Mouse (Mus musculus) left cerebral cortex, adult 18-20 months (tissue): ENCODE results near the gene Ccnf. TPM values are rescaled to one million over a fixed set of nuclear protein-coding genes. Genes with fewer than 3 reads are reported as not detected.

ENCODE experiments used
- DNase-seq, 2 experiments: peaks; one replicate each; pipeline ENCODE4 v3.0.0; 2021 to 2022; ENCODE audit warnings: low spot score in 2 of 2, mixed read lengths in 1 of 2
- total RNA-seq, 2 experiments: library from RNA; stranded (reverse); gene quantifications; 2 replicates each; pipeline ENCODE4 v1.2.3; 2021

The Ccnf gene
- total RNA-seq, 2 experiments from 2014 or later, result 7.1 to 8.1 TPM

DNA sequence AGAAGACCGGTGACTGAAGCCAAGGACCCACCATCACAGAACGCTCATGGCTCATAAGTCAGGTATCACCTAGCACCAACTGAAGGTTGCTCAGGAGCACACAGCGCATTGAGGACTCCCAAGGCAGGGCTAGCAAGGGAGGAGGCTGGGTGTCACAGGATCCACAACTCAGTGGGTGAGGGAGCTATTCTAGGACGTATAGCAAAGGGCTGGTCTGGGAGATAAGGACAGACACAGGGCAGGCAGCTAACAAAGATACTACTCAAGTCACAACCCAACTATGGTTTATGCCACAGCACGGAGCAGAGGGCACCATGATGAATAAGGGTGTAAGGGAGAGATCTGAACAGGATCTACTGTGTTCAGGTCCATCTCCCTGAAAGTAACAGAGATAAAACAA lies 25.4 kb downstream of the Ccnf start:
- no peak for DNase-seq

DNA sequence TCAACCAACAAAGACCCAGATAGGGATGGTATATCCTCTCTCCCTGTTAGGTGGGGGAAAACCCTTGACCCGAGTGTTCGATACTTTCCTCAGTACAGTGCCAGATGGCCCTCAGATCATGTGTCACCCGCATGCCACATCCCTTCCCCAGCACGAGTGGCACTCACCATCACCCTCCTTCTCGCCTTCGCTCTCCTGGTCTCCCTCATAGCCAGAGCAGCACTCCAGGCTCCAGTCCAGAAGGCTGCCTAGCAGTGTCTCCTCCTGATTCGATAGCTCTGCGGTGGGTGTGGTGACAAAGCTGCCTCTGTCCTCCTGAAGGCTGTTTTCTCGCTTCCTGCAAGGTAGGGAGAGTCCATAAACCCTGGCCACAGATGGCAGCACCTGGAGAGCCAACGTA lies 26.5 kb downstream of the Ccnf start:
- DNase-seq, result no peak

- DNase-seq, result no peak
Observed at GRCm38 (mm10) chr17:24223513-24223912, 27.8 kb downstream of the Ccnf start.

- DNase-seq, result no peak
Observed at GRCm38 (mm10) chr17:24222653-24223052, 28.6 kb downstream of the Ccnf start.

DNA sequence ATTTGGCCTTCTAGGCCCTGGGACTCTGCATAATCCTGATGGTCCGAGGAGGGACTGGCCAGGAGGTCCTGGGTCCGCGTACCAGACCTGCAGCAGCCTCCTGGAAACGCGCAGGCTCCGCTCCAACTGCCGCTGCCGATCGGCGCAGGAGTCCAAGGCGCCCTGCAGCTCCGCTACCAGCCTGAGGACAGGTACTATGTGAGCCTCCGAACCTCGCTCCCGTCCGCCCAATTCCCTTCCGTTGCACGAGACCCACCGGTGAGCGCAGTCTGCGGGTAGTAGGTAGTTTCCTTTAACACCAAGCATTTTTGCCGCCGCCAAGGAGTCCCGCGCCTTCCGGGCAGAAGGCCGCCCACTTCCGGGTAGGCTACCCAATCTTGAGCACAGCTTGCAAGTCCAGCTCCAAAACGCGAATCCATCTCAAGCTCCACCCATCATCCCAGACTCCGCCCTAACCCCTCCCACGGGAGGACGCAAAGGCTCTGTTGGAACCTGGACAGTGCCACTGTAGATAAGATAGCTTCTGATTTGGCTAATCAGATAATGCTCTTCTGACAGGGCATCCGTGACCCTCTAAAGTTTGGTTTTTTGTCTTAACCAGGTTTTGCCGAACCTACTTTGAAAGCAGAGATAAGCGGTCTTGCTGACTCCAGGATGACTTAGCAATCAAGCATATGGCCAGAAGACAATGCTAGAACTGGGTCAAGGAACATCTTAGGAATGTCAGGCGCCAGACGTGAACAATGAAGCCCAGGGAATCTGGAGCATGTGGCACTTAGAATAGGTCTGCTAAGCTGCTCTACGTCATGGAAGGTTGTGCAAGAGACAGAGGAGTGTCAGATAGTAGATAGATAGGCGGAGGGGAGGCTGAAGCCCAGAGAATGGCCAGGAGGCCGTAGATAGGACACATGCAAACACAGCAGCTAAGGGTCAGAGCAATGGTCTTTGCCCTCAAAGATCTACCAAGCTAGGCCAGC lies 30.6 kb downstream of the Ccnf start, which contains the start of gene Tedc2:
TSS of gene Tedc2 (minus strand) at position 417 of the 977 bp plus-strand sequence.
- peak; percentile 85 to 93 for DNase-seq

DNA sequence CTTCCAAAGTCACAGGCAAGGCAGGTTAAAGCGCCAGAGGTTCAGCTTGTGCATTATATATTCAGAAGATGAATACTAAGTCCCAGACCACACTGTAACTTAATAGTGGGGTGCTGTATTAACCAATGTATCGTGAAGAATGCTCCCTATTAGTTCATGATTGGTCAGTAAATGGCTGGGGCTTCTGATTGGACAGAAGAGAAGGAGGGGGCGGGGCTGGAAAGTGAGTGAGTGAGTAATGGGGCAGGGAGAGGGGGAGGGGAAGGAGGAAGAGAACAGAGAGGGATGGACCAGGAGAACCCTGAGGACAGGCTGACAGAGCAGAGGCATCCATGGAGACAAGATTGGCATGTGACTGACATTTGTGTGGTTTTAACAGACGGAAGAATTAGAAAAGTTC lies 34.4 kb downstream of the Ccnf start:
- no peak for DNase-seq

GRCm38 (mm10) chr17:24213186-24213585 lies 38.1 kb downstream of the Ccnf start:
- DNase-seq, result no peak

DNA sequence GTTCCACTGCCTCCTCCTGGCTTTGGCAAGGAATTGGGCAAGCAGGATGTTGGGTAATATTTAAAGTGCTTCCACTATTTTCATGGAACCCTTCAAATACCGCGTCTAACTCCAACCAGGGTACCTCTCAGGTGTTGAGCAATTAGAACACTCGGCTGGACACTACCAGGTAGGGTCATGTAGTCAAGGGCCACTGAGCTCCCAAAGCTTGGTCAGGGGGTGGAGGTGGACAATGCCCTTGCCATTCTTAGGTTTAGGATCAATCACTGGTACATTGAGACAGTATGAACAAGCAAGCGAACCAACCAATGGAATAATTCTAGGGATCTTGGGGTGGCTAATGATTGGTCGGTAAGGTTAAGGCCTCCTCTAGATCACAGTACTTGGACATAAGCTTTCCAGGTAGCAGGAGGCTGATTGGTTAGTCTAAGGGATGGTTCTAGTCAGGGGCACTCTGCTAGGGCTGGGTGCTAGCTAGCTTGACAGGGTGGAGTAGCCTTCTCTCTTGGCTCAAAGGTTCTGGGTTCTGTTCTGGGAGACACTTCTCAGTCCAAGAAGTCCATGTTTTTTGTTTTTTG lies 38.8 kb downstream of the Ccnf start:
- no peak for DNase-seq

DNA sequence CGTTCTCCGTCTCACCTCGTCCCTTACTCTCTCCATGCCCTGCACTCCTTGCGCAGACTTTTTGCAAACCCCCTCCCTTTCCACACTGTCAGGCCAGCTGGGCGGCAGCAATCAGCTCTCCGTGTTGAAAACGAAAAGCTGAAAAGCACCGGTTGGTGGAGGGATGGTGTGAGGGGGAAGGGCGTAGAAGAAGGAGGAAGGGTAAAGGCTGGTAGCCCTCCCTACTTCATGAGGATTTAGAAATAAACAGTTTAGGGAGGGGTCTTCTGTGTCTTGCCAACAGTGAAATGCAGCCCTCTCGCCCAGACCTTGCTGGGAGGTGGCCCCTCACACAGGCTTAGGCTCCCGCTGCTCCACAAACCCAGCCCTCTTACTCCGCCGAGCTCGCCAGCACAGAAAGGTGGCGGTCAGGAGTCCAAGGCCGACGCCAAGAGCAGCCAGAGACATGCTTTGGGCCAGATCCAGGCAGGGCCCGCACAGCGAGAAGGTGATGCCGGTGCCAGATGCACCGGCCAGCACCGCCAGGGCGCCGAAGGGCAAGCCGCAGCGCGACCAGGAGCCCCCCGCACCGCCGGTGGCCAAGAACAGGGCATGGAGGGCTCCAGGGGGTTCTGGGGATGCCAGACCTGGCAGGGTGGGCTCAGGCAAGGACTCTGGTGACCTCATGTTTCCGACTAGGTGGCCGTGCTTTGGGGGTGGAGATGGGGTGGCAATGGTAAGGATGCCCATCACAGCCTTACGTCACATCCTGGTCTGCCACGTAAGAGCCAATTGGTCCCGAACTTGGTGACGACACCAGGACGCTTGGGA lies 39.4 kb downstream of the Ccnf start:
- DNase-seq, result peak; percentile 87 to 90

DNA sequence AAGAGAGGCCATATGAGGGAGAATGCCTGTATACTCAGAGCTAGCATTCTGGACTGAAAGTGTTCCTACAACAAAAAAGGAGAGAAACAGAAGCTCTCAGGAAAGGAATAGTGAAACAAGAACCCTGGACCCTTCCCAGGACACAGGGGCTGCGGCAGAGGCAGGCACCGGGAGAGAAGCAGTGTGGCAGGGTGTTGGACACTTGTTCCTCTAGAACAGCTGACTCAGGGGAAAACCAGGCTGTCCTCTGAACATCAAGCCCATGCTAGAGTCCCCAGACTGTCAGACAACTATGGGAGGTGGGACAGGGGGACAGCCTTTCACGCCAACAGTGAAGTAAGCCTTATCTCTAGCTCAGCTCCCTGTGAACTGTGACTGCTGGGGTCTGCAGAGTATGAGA lies 40.7 kb downstream of the Ccnf start:
- DNase-seq, result no peak

- DNase-seq, result no peak
Observed at GRCm38 (mm10) chr17:24209916-24210240, 41.4 kb downstream of the Ccnf start.

- peak; percentile 42 to 65 for DNase-seq
Observed at GRCm38 (mm10) chr17:24209043-24209915, 42.0 kb downstream of the Ccnf start, which contains the start of gene Ntn3. TSS of gene Ntn3 (minus strand) at chr17:24209531.

GRCm38 (mm10) chr17:24208641-24209042 lies 42.6 kb downstream of the Ccnf start:
- peak in 1 of 2 experiments; percentile 28 for DNase-seq

DNA sequence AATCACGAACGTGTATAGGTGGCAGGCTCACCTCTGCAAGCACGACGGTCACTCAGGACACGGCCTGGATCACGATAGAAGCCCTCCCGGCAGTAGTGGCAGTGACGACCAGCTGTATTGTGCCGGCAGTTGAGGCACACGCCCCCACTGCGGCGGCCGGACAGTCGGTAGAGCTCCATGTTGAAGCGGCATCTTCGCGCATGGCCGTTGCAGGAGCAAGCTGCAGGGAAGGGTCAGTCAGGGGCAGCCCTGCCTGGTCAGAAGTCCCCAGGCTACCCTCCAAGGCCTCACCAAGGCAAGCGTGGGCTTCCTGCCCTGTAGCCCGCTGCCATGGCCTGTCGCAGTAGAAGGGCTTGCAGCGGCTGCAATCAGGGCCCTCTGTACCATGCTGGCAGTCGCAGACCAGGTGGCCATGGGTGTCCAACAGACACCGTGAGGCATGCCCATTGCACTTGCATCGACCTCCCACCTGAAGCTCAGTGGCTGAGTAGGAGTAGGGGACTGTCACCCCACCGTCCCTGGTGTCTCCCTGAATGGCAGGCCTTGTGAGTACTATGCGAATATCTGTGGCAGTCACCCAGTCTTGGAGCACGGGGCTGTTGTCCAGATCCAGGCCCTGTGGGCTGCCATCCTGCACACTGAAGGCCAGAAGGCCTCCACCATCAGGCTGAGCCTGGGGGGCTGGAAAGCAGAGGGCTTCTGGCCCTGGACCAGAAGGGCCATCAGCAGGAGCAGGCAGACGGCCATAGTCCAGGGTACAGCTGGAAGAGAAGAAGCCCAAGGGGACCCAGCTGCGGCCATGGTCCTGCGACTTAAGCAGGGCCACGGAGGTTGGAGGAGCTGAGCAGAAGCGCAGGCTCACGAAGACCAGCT lies 43.3 kb downstream of the Ccnf start:
- no peak for DNase-seq

GRCm38 (mm10) chr17:24206451-24207351 lies 44.6 kb downstream of the Ccnf start:
- peak; percentile 71 to 83 for DNase-seq

GRCm38 (mm10) chr17:24205908-24206361 lies 45.3 kb downstream of the Ccnf start:
- DNase-seq, result peak in 1 of 2 experiments; percentile 50

DNA sequence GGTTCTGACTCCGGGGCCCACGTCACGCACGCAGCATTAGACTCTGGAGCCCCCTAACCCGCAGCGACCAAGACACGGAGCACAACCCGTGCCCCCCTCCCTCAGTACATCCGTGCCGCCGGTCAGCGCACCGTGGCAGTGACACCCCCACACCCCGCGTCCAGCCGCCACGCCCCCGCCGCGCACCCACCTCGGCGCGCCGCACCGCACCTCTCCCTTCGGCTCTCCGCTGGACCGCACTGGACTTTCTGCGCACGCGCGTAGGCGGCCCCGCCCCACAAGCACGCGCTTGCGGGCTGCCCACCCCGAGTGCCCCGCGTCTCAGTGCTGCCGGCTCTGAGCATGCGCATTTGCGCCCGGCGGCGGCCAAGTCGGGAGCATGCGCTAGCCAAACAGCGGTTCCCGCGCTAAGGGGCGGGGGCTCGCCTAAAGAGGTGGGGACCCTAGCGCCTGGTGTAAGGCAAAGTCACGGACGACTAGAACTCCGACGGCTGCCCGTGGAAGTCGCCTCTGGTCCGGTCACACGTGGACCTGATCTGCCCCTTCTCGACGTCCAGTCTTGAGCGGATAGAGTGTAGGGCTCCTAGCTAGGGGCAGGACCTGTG lies 45.9 kb downstream of the Ccnf start, which contains the start of gene Tbc1d24:
TSS of gene Tbc1d24 (minus strand) at position 279 of the 605 bp plus-strand sequence.
- peak; percentile 94 to 95 for DNase-seq

DNA sequence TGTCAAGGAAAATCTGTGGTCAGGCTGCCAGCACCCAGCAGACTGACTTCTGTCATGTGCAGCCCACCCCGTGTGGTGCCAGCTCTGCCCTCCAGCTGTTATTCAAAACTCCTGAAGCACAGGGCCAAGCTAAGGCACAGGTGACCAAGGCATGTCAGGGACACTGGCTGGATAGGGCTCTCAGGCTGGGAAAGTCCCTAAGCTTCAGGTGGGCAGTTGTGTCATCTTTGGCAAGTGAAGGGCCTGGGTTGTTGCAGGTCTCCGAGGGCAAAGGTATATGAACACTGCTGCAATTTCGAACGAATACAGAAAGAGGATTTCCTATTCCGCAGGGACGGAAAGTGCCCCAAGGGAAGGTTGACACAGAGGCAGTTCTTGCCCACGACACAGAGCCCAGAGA lies 46.4 kb downstream of the Ccnf start:
- DNase-seq, result no peak
